Mouse (Mus musculus): ENCODE results near the gene Plin2.
"Not testable (repeated sequence)": the region's sequence is repeated elsewhere in the genome, so short reads cannot be mapped to it uniquely, and the experiment has no call there.

Plin2 gene

GRCm38 (mm10) chr4:86625463-86625862 is 44.4 kb downstream of the Plin2 start:
- no peak for DNase-seq

- DNase-seq: not testable (repeated sequence)
These were observed 47.3 kb downstream of the Plin2 start for GRCm38 (mm10) chr4:86622532-86622931.

DNA sequence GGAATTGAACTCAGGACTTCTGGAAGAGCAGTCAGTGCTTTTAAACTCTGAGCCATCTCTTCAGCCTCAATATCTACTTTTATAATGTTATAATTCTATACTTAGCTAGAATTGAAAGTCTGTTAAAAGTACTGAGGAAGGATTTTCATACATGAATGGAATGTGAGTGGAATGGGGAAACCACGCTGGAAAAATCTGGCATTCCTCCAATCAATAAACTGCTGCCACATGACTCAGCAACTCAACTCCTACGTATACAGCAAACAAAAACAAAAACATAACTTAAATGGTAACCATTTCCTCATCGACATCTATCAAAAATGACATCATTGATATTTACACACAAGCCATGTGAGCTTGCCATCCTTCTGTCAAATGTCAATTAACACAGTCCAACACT is 47.7 kb downstream of the Plin2 start:
- DNase-seq: no peak

DNA sequence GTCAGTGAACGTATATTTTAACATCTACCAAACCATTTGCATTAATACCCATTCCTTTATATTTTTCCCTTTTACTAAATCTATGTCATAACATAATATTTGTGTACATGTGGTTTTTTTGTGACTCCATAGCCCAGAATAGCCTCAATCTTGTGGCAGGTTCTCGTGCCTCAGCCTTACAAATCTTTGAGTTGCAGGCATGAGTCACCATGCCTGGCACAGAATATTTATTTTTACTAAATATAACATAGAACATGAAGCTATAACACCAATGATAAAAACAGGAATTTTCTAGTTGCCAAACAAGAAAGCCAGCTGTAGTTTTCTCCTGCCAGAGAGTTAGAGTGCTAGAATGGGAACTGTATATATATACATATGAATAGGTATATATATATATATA is 49.4 kb downstream of the Plin2 start:
- DNase-seq: no peak

DNA sequence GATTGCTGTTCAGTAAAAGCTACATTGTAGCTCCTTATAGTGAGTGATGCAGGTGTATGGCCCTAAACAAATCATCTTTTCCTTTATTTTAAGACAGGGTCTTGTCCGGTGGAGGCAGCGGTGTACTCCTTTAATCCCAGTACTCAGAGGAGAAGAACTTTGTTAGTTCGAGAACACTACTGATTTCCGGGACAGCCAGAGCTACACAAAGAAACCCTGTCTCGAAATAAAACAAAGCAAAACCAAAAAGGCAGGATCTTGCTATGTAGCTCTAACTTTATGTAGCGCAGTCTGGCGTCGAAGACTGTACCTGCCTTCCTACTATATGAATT is 57.6 kb downstream of the Plin2 start:
- no peak for DNase-seq

GRCm38 (mm10) chr4:86611524-86612288 is 58.2 kb downstream of the Plin2 start, which contains the start of gene Haus6:
TSS of gene Haus6 (minus strand) at chr4:86612055.
- peak; percentile 96 for DNase-seq

Measured in kidney, adult 11 months (tissue).